Mouse (Mus musculus) bone marrow macrophage, adult 2 months (primary cell): ENCODE data around the gene Gng3. TPM values are rescaled to one million over a fixed set of nuclear protein-coding genes. Genes with fewer than 3 reads are reported as not detected.
"Not testable (repeated sequence)": the region's sequence is repeated elsewhere in the genome, so short reads cannot be mapped to it uniquely, and the experiment has no call there.

Experiments
- H3K27ac ChIP-seq: 2 replicates; pipeline ENCODE4 v1.5.1; 2012; ENCODE audit warnings: low read depth, low read length; ENCODE audit not compliant: insufficient read depth
- H3K4me1 ChIP-seq: 2 replicates; pipeline ENCODE4 v1.6.1; 2012; ENCODE audit warnings: low read length; ENCODE audit not compliant: control insufficient read depth, insufficient read depth
- H3K4me3 ChIP-seq: 2 replicates; pipeline ENCODE4 v1.5.1; 2012; ENCODE audit warnings: mild to moderate bottlenecking, low read length, moderate library complexity; ENCODE audit not compliant: insufficient read depth
- CTCF ChIP-seq: IDR thresholded peaks from 2 replicates; pipeline ENCODE4 v1.5.1; 2012; ENCODE audit warnings: low read depth, mild to moderate bottlenecking, low read length, moderate library complexity
- POLR2A ChIP-seq: IDR thresholded peaks from 2 replicates; pipeline ENCODE4 v1.6.1; 2012; ENCODE audit warnings: mild to moderate bottlenecking, low read depth, low read length, borderline replicate concordance
- polyA plus RNA-seq: library from polyadenylated mRNA; stranded (reverse); fragments of >200 nt; gene quantifications from 2 replicates; pipeline ENCODE4 v1.2.4, GENCODE M21; 2012; ENCODE audit not compliant: missing spikeins, insufficient read depth, insufficient read length

Gene Gng3
- polyA plus RNA-seq, 1 experiment: not detected

GRCm38 (mm10) chr19:8871267-8872186 is 32.5 kb upstream of the Gng3 start, which contains the start of gene Ubxn1:
Ubxn1 (plus strand) TSS chr19:8871496.
- Histone ChIP-seq H3K4me1 (peaks cover 13% of the 10 kb centered on the region), H3K4me3 (peak within 1 kb of the TSS; percentile 98), H3K27ac (peak within 1 kb of the TSS; percentile 74)
- TF ChIP-seq CTCF (no peak), POLR2A (0 out of 2 replicates have a peak, but pooled peaks have one; percentile 50)

- Histone ChIP-seq H3K27ac (peak overlapping the region; percentile 60), H3K4me3 (peak overlapping the region; percentile 98), H3K4me1 (peaks cover 13% of the 10 kb centered on the region)
- no peak for TF ChIP-seq POLR2A
- no peak for TF ChIP-seq CTCF
Measured at GRCm38 (mm10) chr19:8870838-8871237, 31.8 kb upstream of the Gng3 start.

GRCm38 (mm10) chr19:8870381-8870780 is 31.4 kb upstream of the Gng3 start:
- H3K4me1 ChIP-seq: peaks cover 13% of the 10 kb centered on the region
- H3K4me3 ChIP-seq, H3K27ac ChIP-seq: not testable (repeated sequence)

- TF ChIP-seq POLR2A: no peak
- no peak for TF ChIP-seq CTCF
- H3K27ac ChIP-seq: no peak overlapping the region
- peaks cover 2% of the 10 kb centered on the region; the same call in 1 of the 2 replicates for H3K4me1 ChIP-seq
- H3K4me3 ChIP-seq: no peak overlapping the region
Measured at GRCm38 (mm10) chr19:8864265-8864664, 25.3 kb upstream of the Gng3 start.

GRCm38 (mm10) chr19:8859018-8859417 is 20.0 kb upstream of the Gng3 start:
- Histone ChIP-seq H3K4me3 (no peak overlapping the region), H3K4me1 (peaks cover 7% of the 10 kb centered on the region), H3K27ac (no peak overlapping the region)
- TF ChIP-seq POLR2A (no peak), CTCF (no peak)

GRCm38 (mm10) chr19:8857689-8858088 is 18.7 kb upstream of the Gng3 start:
- Histone ChIP-seq H3K4me3 (no peak overlapping the region), H3K27ac (no peak overlapping the region), H3K4me1 (peaks cover 5% of the 10 kb centered on the region)
- TF ChIP-seq POLR2A (no peak), CTCF (peak; percentile 32; the same call in 1 of the 2 replicates)

- no peak overlapping the region for H3K27ac ChIP-seq
- TF ChIP-seq POLR2A: no peak
- no peak for TF ChIP-seq CTCF
- H3K4me3 ChIP-seq: no peak overlapping the region
- H3K4me1 ChIP-seq: peaks cover 15% of the 10 kb centered on the region
Measured at GRCm38 (mm10) chr19:8853117-8853516, 14.1 kb upstream of the Gng3 start.

GRCm38 (mm10) chr19:8852236-8852928 is 13.4 kb upstream of the Gng3 start:
- H3K27ac ChIP-seq: no peak overlapping the region
- no peak overlapping the region for H3K4me3 ChIP-seq
- TF ChIP-seq CTCF (no peak), POLR2A (no peak)
- H3K4me1 ChIP-seq: peaks cover 15% of the 10 kb centered on the region

GRCm38 (mm10) chr19:8851639-8852038 is 12.6 kb upstream of the Gng3 start:
- H3K27ac ChIP-seq: no peak overlapping the region
- no peak for TF ChIP-seq POLR2A
- TF ChIP-seq CTCF: no peak
- H3K4me1 ChIP-seq: peaks cover 15% of the 10 kb centered on the region
- H3K4me3 ChIP-seq: no peak overlapping the region

- Histone ChIP-seq H3K27ac (no peak within 1 kb of the TSS), H3K4me1 (peaks cover 10% of the 10 kb centered on the region), H3K4me3 (no peak within 1 kb of the TSS)
- no peak for TF ChIP-seq CTCF
- TF ChIP-seq POLR2A: no peak
Measured at GRCm38 (mm10) chr19:8850402-8850901, 11.5 kb upstream of the Gng3 start, which contains the start of gene Lrrn4cl. Lrrn4cl (plus strand) TSS chr19:8850768.
